Mouse (Mus musculus): Measurements from ENCODE around the gene Dhrs1.

- no peak for TF ChIP-seq CTCF (IDR thresholded peaks at IDR 0.05; ENCODE audit: borderline replicate concordance, control insufficient read depth, extremely low read depth, insufficient read depth, low read length, poor library complexity)
- no peak for TF ChIP-seq POLR2A (IDR thresholded peaks at IDR 0.05; ENCODE audit: control insufficient read depth, extremely low read depth, insufficient read depth, low read length, poor library complexity)
Measured at GRCm38 (mm10) chr14:55776711-55777110, 31.2 kb upstream of the Dhrs1 start.
